Mouse (Mus musculus) lung, postnatal 0 days (tissue): ENCODE measurements around the gene Crhr2. TPM values are rescaled to one million over a fixed set of nuclear protein-coding genes. Genes with fewer than 3 reads are reported as not detected.

ENCODE experiments used
- ATAC-seq: fragments of 200-750 bp; cut with Nextera tagmentation; 2 replicates; pipeline ENCODE4 v1.8.0; 2017; ENCODE audit warnings: moderate library complexity
- DNase-seq: peaks from one replicate; pipeline ENCODE4 v3.0.0-alpha.2; 2016; ENCODE audit warnings: low spot score
- H3K27ac ChIP-seq: fragments of 300-500 bp; sonication (generic); 2 replicates; pipeline ENCODE4 v1.5.1; 2014; ENCODE audit warnings: antibody characterized with exemption, mild to moderate bottlenecking, low read length, mixed read lengths
- H3K27me3 ChIP-seq: fragments of 300-500 bp; sonication (generic); replicated peaks from 2 replicates; pipeline ENCODE4 v1.6.1; 2014; ENCODE audit warnings: low read length, mixed read lengths; ENCODE audit not compliant: insufficient read depth
- H3K36me3 ChIP-seq: fragments of 300-500 bp; sonication (generic); 2 replicates; pipeline ENCODE4 v1.6.1; 2014; ENCODE audit warnings: low read length, mixed read lengths; ENCODE audit not compliant: insufficient read depth
- H3K4me1 ChIP-seq: fragments of 300-500 bp; sonication (generic); 2 replicates; pipeline ENCODE4 v1.6.1; 2014; ENCODE audit warnings: antibody characterized with exemption, low read depth, low read length, mixed read lengths; ENCODE audit not compliant: insufficient read depth
- H3K4me2 ChIP-seq: fragments of 300-500 bp; sonication (generic); replicated peaks from 2 replicates; pipeline ENCODE4 v1.6.1; 2014; ENCODE audit warnings: low read depth, mild to moderate bottlenecking, low read length, moderate library complexity, mixed read lengths
- H3K4me3 ChIP-seq: fragments of 300-500 bp; sonication (generic); 2 replicates; pipeline ENCODE4 v1.5.1; 2014; ENCODE audit warnings: low read depth, low read length
- H3K9ac ChIP-seq: fragments of 300-500 bp; sonication (generic); replicated peaks from 2 replicates; pipeline ENCODE4 v1.6.1; 2014; ENCODE audit warnings: low read depth, mild to moderate bottlenecking
- H3K9me3 ChIP-seq: fragments of 300-500 bp; sonication (generic); 2 replicates; pipeline ENCODE4 v1.6.1; 2016; ENCODE audit warnings: low read length, mixed read lengths
- CTCF ChIP-seq: IDR thresholded peaks from 2 replicates; pipeline ENCODE4 v1.5.1; 2016; ENCODE audit warnings: antibody characterized with exemption, mild to moderate bottlenecking
- EP300 ChIP-seq: IDR thresholded peaks from 2 replicates; pipeline ENCODE4 v1.6.1; 2016; ENCODE audit warnings: antibody characterized with exemption, mild to moderate bottlenecking, control low read depth
- WGBS: fragments of 180-500 bp; shearing (Covaris S2); extraction: QIAGEN DNeasy Blood & Tissue Kit; methylation state at CpG from one replicate; pipeline ENCODE4 v1.1.7; 2014; 5-methylcytosine and 5-hydroxymethylcytosine counted together
- polyA plus RNA-seq: library from polyadenylated mRNA; unstranded; fragments of >200 nt; fragmentation: Nextera tagmentation; extraction: Ambion mirVana; gene quantifications from 2 replicates; pipeline ENCODE4 v1.2.1, GENCODE M21; 2015

The Crhr2 gene
- polyA plus RNA-seq, 1 experiment from 2014 or later: 0.17 TPM

- no peak overlapping the region for H3K4me3 ChIP-seq
- no peak overlapping the region for H3K4me2 ChIP-seq
- no peaks in the 10 kb centered on the region for H3K9me3 ChIP-seq
- TF ChIP-seq CTCF (no peak), EP300 (no peak)
- 49% methylated on average over 5 of the region's 5 CpGs for WGBS
- H3K27me3 ChIP-seq: no peaks in the 10 kb centered on the region
- no peaks in the 10 kb centered on the region for H3K4me1 ChIP-seq
- H3K27ac ChIP-seq: no peak overlapping the region
- no peaks in the 10 kb centered on the region for H3K36me3 ChIP-seq
- no peak overlapping the region for H3K9ac ChIP-seq
- DNase-seq: no peak
- ATAC-seq: no peak
Observed at GRCm38 (mm10) chr6:55161311-55161761, 28.5 kb upstream of the Crhr2 start.

DNA sequence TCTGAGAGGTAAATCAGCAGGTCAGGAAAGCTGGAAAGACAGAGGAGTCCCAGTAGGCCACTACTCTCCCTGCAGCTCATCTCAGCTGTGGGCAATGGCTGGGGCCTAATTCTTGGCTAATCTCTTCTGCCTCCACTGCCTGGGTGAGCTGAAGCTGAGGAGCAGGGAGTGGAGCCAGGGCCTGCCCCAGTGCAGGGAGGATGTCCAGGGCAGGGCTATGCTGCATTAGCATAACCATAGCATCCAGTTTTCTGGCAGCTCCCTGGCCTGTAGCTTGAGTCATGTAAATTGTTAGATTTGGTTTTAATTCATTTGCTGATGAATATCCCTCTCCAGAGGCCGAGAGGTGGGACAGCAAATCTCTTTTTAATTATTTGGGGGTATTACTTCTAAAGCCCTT is 26.4 kb upstream of the Crhr2 start:
- Histone ChIP-seq H3K27ac (no peak overlapping the region), H3K27me3 (no peaks in the 10 kb centered on the region), H3K9me3 (no peaks in the 10 kb centered on the region), H3K4me3 (no peak overlapping the region), H3K36me3 (no peaks in the 10 kb centered on the region), H3K9ac (no peak overlapping the region), H3K4me2 (no peak overlapping the region), H3K4me1 (no peaks in the 10 kb centered on the region)
- DNase-seq (no peak), ATAC-seq (no peak)
- TF ChIP-seq CTCF (no peak), EP300 (no peak)
- WGBS: 54% methylated on average over 1 of the region's 1 CpGs

- no peak overlapping the region for H3K27ac ChIP-seq
- H3K36me3 ChIP-seq: no peaks in the 10 kb centered on the region
- H3K4me3 ChIP-seq: no peak overlapping the region
- no peaks in the 10 kb centered on the region for H3K4me1 ChIP-seq
- no peak for ATAC-seq
- no peak overlapping the region for H3K9ac ChIP-seq
- no peak for TF ChIP-seq EP300
- no peak for TF ChIP-seq CTCF
- H3K9me3 ChIP-seq: no peaks in the 10 kb centered on the region
- no peak overlapping the region for H3K4me2 ChIP-seq
- H3K27me3 ChIP-seq: no peaks in the 10 kb centered on the region
- WGBS: 92% methylated on average over 3 of the region's 3 CpGs
- no peak for DNase-seq
Observed at GRCm38 (mm10) chr6:55152226-55152625, 19.4 kb upstream of the Crhr2 start.

DNA sequence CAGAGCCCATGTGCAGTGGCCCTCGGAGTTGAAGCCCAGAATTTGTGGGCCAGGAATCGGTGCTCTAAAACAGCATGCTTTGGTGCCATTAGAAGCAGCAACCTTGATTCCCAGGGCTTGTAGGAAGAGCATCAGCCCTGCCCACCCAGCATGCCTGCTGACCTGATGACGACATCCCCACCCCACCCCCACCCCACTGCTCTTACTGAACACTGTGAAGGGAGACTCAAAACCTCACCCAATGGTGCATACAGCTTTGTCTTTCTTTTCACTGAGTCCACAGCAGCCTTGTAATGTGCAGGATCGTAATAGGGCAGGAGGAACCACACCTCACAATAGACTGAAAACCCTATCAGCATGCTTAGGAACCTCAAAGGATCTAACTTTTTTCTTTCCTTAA is 13.3 kb upstream of the Crhr2 start:
- no peaks in the 10 kb centered on the region for H3K4me1 ChIP-seq
- no peak overlapping the region for H3K4me2 ChIP-seq
- no peak overlapping the region for H3K4me3 ChIP-seq
- ATAC-seq (no peak), DNase-seq (no peak)
- no peak for TF ChIP-seq EP300
- no peak for TF ChIP-seq CTCF
- H3K9ac ChIP-seq: no peak overlapping the region
- H3K36me3 ChIP-seq: no peaks in the 10 kb centered on the region
- H3K27ac ChIP-seq: no peak overlapping the region
- H3K27me3 ChIP-seq: no peaks in the 10 kb centered on the region
- 51% methylated on average over 4 of the region's 4 CpGs for WGBS
- H3K9me3 ChIP-seq: no peaks in the 10 kb centered on the region

- 62% methylated on average over 5 of the region's 5 CpGs for WGBS
- no peaks in the 10 kb centered on the region for H3K36me3 ChIP-seq
- H3K9me3 ChIP-seq: no peaks in the 10 kb centered on the region
- no peak overlapping the region for H3K27ac ChIP-seq
- no peak for DNase-seq
- no peaks in the 10 kb centered on the region for H3K4me1 ChIP-seq
- H3K9ac ChIP-seq: no peak overlapping the region
- H3K4me3 ChIP-seq: no peak overlapping the region
- H3K4me2 ChIP-seq: no peak overlapping the region
- ATAC-seq: no peak
- H3K27me3 ChIP-seq: no peaks in the 10 kb centered on the region
- TF ChIP-seq CTCF: no peak
- no peak for TF ChIP-seq EP300
Observed at GRCm38 (mm10) chr6:55145285-55145684, 12.5 kb upstream of the Crhr2 start.

DNA sequence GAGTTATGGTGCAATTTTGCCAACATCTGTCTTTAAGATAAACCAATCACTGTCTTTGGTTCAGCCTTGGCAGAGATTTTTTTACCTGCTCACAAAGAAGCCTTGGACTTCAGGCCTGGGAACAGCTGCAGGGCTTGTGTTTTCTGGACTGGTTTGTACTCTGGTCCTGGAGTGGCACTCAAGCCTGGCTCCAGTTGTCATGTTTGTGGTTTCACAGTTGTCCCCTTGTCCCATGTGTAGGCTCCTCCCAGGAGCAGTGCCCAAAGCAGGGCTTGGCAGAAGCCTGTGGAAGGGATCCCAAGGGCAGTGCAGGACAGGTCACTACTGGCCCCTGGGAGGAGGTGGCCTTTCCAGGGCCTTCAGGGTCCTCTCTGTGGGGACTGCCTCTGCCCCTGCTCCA is 5.5 kb upstream of the Crhr2 start:
- Histone ChIP-seq H3K4me1 (no peaks in the 10 kb centered on the region), H3K27me3 (no peaks in the 10 kb centered on the region)
- no peak for ATAC-seq

DNA sequence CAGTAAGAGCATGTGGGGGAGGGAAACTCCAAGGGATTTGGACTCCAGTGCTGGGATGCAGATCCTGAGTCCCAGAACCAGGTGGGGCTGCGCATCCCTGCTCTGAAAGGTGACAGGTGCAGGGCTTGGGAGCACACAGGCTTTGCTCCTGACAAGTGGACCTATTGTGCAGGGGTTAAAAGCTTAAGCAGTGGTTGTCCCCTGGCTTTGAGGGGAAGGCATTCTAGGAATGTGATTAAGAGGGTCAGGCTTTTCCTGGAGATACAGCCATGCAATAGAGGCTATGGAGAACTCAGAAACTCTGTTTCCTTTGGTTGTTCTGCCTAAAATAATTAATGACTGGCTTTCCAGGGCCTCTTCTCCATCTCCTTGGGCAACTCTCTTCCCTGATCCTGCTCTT is 609 bp upstream of the Crhr2 start:
- Histone ChIP-seq H3K4me3 (no peak overlapping the region), H3K27ac (no peak overlapping the region), H3K36me3 (no peaks in the 10 kb centered on the region), H3K9ac (no peak overlapping the region), H3K27me3 (no peaks in the 10 kb centered on the region), H3K4me1 (no peaks in the 10 kb centered on the region), H3K9me3 (no peaks in the 10 kb centered on the region), H3K4me2 (no peak overlapping the region)
- WGBS: 73% methylated on average over 1 of the region's 1 CpGs
- TF ChIP-seq EP300 (no peak), CTCF (no peak)
- DNase-seq: peak; percentile 15
- ATAC-seq: no peak

More for the DNA sequence above, 5.5 kb upstream of the Crhr2 start:
- Histone ChIP-seq H3K9ac (no peak overlapping the region), H3K4me2 (no peak overlapping the region), H3K4me3 (no peak overlapping the region), H3K27ac (no peak overlapping the region), H3K9me3 (no peaks in the 10 kb centered on the region), H3K36me3 (no peaks in the 10 kb centered on the region)
- DNase-seq: no peak
- TF ChIP-seq CTCF: no peak
- no peak for TF ChIP-seq EP300
